Mouse (Mus musculus): ENCODE data around the gene Nuak1.

- TF ChIP-seq CTCF (conservative IDR thresholded peaks at IDR 0.05; ENCODE audit: low read length) (no peak), NANOG (IDR thresholded peaks at IDR 0.05; ENCODE audit: borderline replicate concordance, low read length) (no peak), POU5F1 (IDR thresholded peaks at IDR 0.05; ENCODE audit: borderline replicate concordance, low read length) (no peak)
These were observed 35.1 kb downstream of the Nuak1 start for GRCm38 (mm10) chr10:84405135-84405776.

Data from E14TG2a.4 (cell line).